Mouse (Mus musculus) ES-E14 (cell line): ENCODE data around the gene Mgmt. TPM values are rescaled to one million over a fixed set of nuclear protein-coding genes. Genes with fewer than 3 reads are reported as not detected.

ENCODE experiments used
- DNase-seq: peaks from one replicate; pipeline ENCODE4 v3.0.0-alpha.2; 2013; ENCODE audit warnings: low read depth, low spot score
- H3K27ac ChIP-seq: 2 replicates; pipeline ENCODE4 v1.5.1; 2012; ENCODE audit warnings: low read depth, mild to moderate bottlenecking, low read length, moderate library complexity, mixed read lengths; ENCODE audit not compliant: poor library complexity, insufficient read depth, severe bottlenecking
- H3K36me3 ChIP-seq: 2 replicates; pipeline ENCODE4 v1.6.1; 2012; ENCODE audit warnings: mild to moderate bottlenecking, low read length, moderate library complexity, mixed read lengths; ENCODE audit not compliant: control insufficient read depth, poor library complexity, insufficient read depth, severe bottlenecking
- H3K4me1 ChIP-seq, 2 experiments: fragments of 150-350 bp in 1 of 2; sonication (generic) in 1 of 2; 2 replicates each; pipeline ENCODE4 v1.6.1; 2012; ENCODE audit warnings: low read length in 2 of 2, mild to moderate bottlenecking in 1 of 2, mixed read lengths in 1 of 2; ENCODE audit not compliant: control insufficient read depth in 2 of 2, insufficient read depth in 2 of 2, poor library complexity in 1 of 2
- H3K4me3 ChIP-seq, 2 experiments: fragments of 150-350 bp in 1 of 2; sonication (generic) in 1 of 2; 2 replicates each; pipeline ENCODE4 v1.5.1; 2012; ENCODE audit warnings: low read length in 2 of 2, low read depth in 1 of 2, mild to moderate bottlenecking in 1 of 2, mixed read lengths in 1 of 2; ENCODE audit not compliant: insufficient read depth in 1 of 2, poor library complexity in 1 of 2, severe bottlenecking in 1 of 2
- H3K9ac ChIP-seq: 2 replicates; pipeline ENCODE4 v1.6.1; 2012; ENCODE audit warnings: low read depth, mild to moderate bottlenecking, low read length, mixed read lengths; ENCODE audit not compliant: poor library complexity, insufficient read depth, severe bottlenecking
- H3K9me3 ChIP-seq: fragments of 150-350 bp; sonication (generic); 2 replicates; pipeline ENCODE4 v1.6.1; 2012; ENCODE audit warnings: low read depth, mild to moderate bottlenecking, low read length; ENCODE audit not compliant: control insufficient read depth, insufficient read depth
- CHD2 ChIP-seq: IDR thresholded peaks from 2 replicates; pipeline ENCODE4 v1.6.1; 2014; ENCODE audit warnings: mild to moderate bottlenecking, low read depth, low read length, inconsistent platforms
- HCFC1 ChIP-seq: IDR thresholded peaks from 2 replicates; pipeline ENCODE4 v1.6.1; 2012; ENCODE audit warnings: low read length, inconsistent platforms, borderline replicate concordance; ENCODE audit not compliant: insufficient read depth
- MAFK ChIP-seq: IDR thresholded peaks from 2 replicates; pipeline ENCODE4 v1.6.1; 2014; ENCODE audit warnings: mild to moderate bottlenecking, low read depth, low read length, inconsistent platforms; ENCODE audit not compliant: insufficient read depth
- ZC3H11A ChIP-seq: IDR thresholded peaks from 2 replicates; pipeline ENCODE4 v1.6.1; 2012; ENCODE audit warnings: low read depth, mild to moderate bottlenecking, inconsistent platforms, low read length, borderline replicate concordance
- ZNF384 ChIP-seq: IDR thresholded peaks from 2 replicates; pipeline ENCODE4 v1.6.1; 2012; ENCODE audit warnings: low read depth, low read length, inconsistent platforms
- in situ Hi-C, 2 experiments: fragments of 600-800 bp; cut with MboI; formaldehyde crosslinking; loops; one replicate each; pipeline ENCODE4 v1.15.1; 2025; ENCODE audit warnings: low sequenced_read_pairs in 2 of 2, inconsistent platforms in 1 of 2; ENCODE audit not compliant: unreplicated experiment in 2 of 2
- total RNA-seq: library from RNA; depleted of rRNA; stranded (reverse); fragments of 300-350 nt; gene quantifications from 2 replicates; pipeline ENCODE4 v1.2.3, GENCODE M21; 2012

Gene Mgmt
- total RNA-seq, 1 experiment, result 6.4 TPM

- Histone ChIP-seq H3K9me3 (no peaks in the 10 kb centered on the region), H3K36me3 (no peaks in the 10 kb centered on the region), H3K4me3 (no peak overlapping the region), H3K9ac (no peak overlapping the region), H3K27ac (no peak overlapping the region), H3K4me1 (no peaks in the 10 kb centered on the region)
- no peak for DNase-seq
- TF ChIP-seq ZNF384, result no peak
- TF ChIP-seq ZC3H11A, result no peak
- TF ChIP-seq HCFC1, result no peak
- TF ChIP-seq CHD2, result no peak
- no peak for TF ChIP-seq MAFK
- in situ Hi-C loops, result no loop called here
Measured at GRCm38 (mm10) chr7:137071346-137071745, 176.9 kb downstream of the Mgmt start.

- no peaks in the 10 kb centered on the region for H3K36me3 ChIP-seq
- H3K4me3 ChIP-seq, result no peak overlapping the region
- H3K9ac ChIP-seq, result no peak overlapping the region
- no peak overlapping the region for H3K27ac ChIP-seq
- DNase-seq, result no peak
- no peaks in the 10 kb centered on the region for H3K9me3 ChIP-seq
- H3K4me1 ChIP-seq, result no peaks in the 10 kb centered on the region
- TF ChIP-seq CHD2 (no peak), HCFC1 (no peak), MAFK (no peak), ZC3H11A (no peak), ZNF384 (no peak)
- in situ Hi-C loops, result no loop called here
Measured at GRCm38 (mm10) chr7:137073878-137074277, 179.5 kb downstream of the Mgmt start.

- Histone ChIP-seq H3K36me3 (no peaks in the 10 kb centered on the region), H3K4me1 (no peaks in the 10 kb centered on the region), H3K4me3 (no peak overlapping the region), H3K9ac (no peak overlapping the region), H3K9me3 (no peaks in the 10 kb centered on the region), H3K27ac (no peak overlapping the region)
- in situ Hi-C loops, result no loop called here
- TF ChIP-seq HCFC1 (no peak), ZNF384 (no peak)
- DNase-seq, result no peak
Measured at GRCm38 (mm10) chr7:137074324-137074723, 179.9 kb downstream of the Mgmt start.

- no peak overlapping the region for H3K9ac ChIP-seq
- in situ Hi-C loops, result no loop called here
Measured at GRCm38 (mm10) chr7:137075301-137075700, 180.9 kb downstream of the Mgmt start.

GRCm38 (mm10) chr7:137080171-137080570 lies 185.8 kb downstream of the Mgmt start:
- Histone ChIP-seq H3K9me3 (no peaks in the 10 kb centered on the region), H3K36me3 (no peaks in the 10 kb centered on the region), H3K9ac (no peak overlapping the region), H3K4me3 (no peak overlapping the region), H3K27ac (no peak overlapping the region), H3K4me1 (no peaks in the 10 kb centered on the region)
- no peak for DNase-seq
- no peak for TF ChIP-seq HCFC1
- TF ChIP-seq ZC3H11A, result no peak
- no peak for TF ChIP-seq MAFK
- no peak for TF ChIP-seq CHD2
- TF ChIP-seq ZNF384, result no peak
- in situ Hi-C loops, result no loop called here

More at GRCm38 (mm10) chr7:137075301-137075700, 180.9 kb downstream of the Mgmt start:
- Histone ChIP-seq H3K4me1 (no peaks in the 10 kb centered on the region), H3K9me3 (no peaks in the 10 kb centered on the region), H3K27ac (no peak overlapping the region), H3K36me3 (no peaks in the 10 kb centered on the region), H3K4me3 (no peak overlapping the region)
- DNase-seq, result no peak
- TF ChIP-seq ZC3H11A (no peak), MAFK (no peak), CHD2 (no peak), HCFC1 (no peak), ZNF384 (no peak)
